Mouse (Mus musculus): ENCODE results near the gene Fbn1.

The Fbn1 gene

GRCm38 (mm10) chr2:125337239-125337638 is 170.6 kb downstream of the Fbn1 start:
- DNase-seq (ENCODE audit: low read depth, low spot score), result no peak

GRCm38 (mm10) chr2:125335206-125335605 is 172.6 kb downstream of the Fbn1 start:
- DNase-seq (ENCODE audit: low read depth, low spot score), result no peak

GRCm38 (mm10) chr2:125334163-125334562 is 173.6 kb downstream of the Fbn1 start:
- DNase-seq (ENCODE audit: low read depth, low spot score), result no peak

GRCm38 (mm10) chr2:125331581-125331980 is 176.2 kb downstream of the Fbn1 start:
- no peak for DNase-seq (ENCODE audit: low read depth, low spot score)

- no peak for DNase-seq (ENCODE audit: low read depth, low spot score)
Observed at GRCm38 (mm10) chr2:125330506-125330905, 177.3 kb downstream of the Fbn1 start.

GRCm38 (mm10) chr2:125325125-125325855 is 182.5 kb downstream of the Fbn1 start:
- DNase-seq (ENCODE audit: low read depth, low spot score), result no peak

- DNase-seq (ENCODE audit: low read depth, low spot score), result no peak
Observed at GRCm38 (mm10) chr2:125324455-125324854, 183.3 kb downstream of the Fbn1 start.

- peak; percentile 20 for DNase-seq (ENCODE audit: low read depth, low spot score)
Observed at GRCm38 (mm10) chr2:125323347-125323746, 184.4 kb downstream of the Fbn1 start.

- DNase-seq (ENCODE audit: low read depth, low spot score), result no peak
Observed at GRCm38 (mm10) chr2:125322581-125322980, 185.2 kb downstream of the Fbn1 start.

- no peak for DNase-seq (ENCODE audit: low read depth, low spot score)
Observed at GRCm38 (mm10) chr2:125321071-125321470, 186.7 kb downstream of the Fbn1 start.

- no peak for DNase-seq (ENCODE audit: low read depth, low spot score)
Observed at GRCm38 (mm10) chr2:125319651-125320050, 188.1 kb downstream of the Fbn1 start.

GRCm38 (mm10) chr2:125318371-125319061 is 189.3 kb downstream of the Fbn1 start:
- DNase-seq (ENCODE audit: low read depth, low spot score), result no peak

- no peak for DNase-seq (ENCODE audit: low read depth, low spot score)
Observed at GRCm38 (mm10) chr2:125315203-125315602, 192.6 kb downstream of the Fbn1 start.

GRCm38 (mm10) chr2:125314169-125314925 is 193.4 kb downstream of the Fbn1 start:
- DNase-seq (ENCODE audit: low read depth, low spot score), result no peak

- DNase-seq (ENCODE audit: low read depth, low spot score), result no peak
Observed at GRCm38 (mm10) chr2:125309710-125310109, 198.1 kb downstream of the Fbn1 start.

- DNase-seq (ENCODE audit: low read depth, low spot score), result no peak
Observed at GRCm38 (mm10) chr2:125305671-125306070, 202.1 kb downstream of the Fbn1 start.

GRCm38 (mm10) chr2:125304746-125305145 is 203.0 kb downstream of the Fbn1 start:
- DNase-seq (ENCODE audit: low read depth, low spot score), result no peak

- no peak for DNase-seq (ENCODE audit: low read depth, low spot score)
Observed at GRCm38 (mm10) chr2:125303764-125304384, 203.9 kb downstream of the Fbn1 start.

GRCm38 (mm10) chr2:125302625-125302924 is 205.2 kb downstream of the Fbn1 start:
- DNase-seq (ENCODE audit: low read depth, low spot score), result no peak

- no peak for DNase-seq (ENCODE audit: low read depth, low spot score)
Observed at GRCm38 (mm10) chr2:125301877-125302624, 205.7 kb downstream of the Fbn1 start.

- DNase-seq (ENCODE audit: low read depth, low spot score), result no peak
Observed at GRCm38 (mm10) chr2:125298841-125299240, 209.0 kb downstream of the Fbn1 start.

Measured in forelimb bud, embryonic 11.5 days (tissue).